Mouse (Mus musculus) stomach, postnatal 0 days (tissue): Measurements from ENCODE around the gene Clba1.

Source experiments
- CTCF ChIP-seq: IDR thresholded peaks from 2 replicates; pipeline ENCODE4 v1.5.1; 2016; ENCODE audit warnings: antibody characterized with exemption, low read depth, mild to moderate bottlenecking, moderate library complexity
- EP300 ChIP-seq: optimal IDR thresholded peaks from 2 replicates; pipeline ENCODE3; 2016; ENCODE audit warnings: antibody characterized with exemption

- no peak for TF ChIP-seq CTCF
- no peak for TF ChIP-seq EP300
These were observed 5.8 kb upstream of the Clba1 start for GRCm38 (mm10) chr12:112802917-112803316.
